Mouse (Mus musculus): Measurements from ENCODE around the gene Steap3.
"Not testable (repeated sequence)": the region's sequence is repeated elsewhere in the genome, so short reads cannot be mapped to it uniquely, and the experiment has no call there.

Gene Steap3

DNA sequence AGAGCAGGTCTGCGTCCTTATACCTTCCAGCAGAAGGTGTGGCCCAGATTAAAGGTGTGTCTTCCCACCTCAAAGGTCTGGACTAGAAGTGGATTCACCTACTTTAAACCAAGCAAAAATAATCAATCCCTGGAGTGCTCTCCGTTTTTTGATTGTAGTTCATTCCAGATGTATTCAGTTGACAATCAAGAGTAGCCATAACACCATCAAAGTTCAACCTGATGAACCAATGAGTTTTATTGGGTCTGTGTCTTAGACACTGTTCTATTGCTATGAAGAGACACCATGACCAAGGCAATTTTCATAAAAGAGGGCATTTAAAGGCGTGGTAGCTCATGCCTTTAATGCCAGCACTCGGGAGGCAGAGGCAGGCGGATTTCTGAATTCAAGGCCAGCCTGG, at the start of gene Steap3:
Gene Steap3 (minus strand): TSS at position 101 of the 400 bp plus-strand sequence.
- DNase-seq (ENCODE audit: low spot score) = no peak

DNA sequence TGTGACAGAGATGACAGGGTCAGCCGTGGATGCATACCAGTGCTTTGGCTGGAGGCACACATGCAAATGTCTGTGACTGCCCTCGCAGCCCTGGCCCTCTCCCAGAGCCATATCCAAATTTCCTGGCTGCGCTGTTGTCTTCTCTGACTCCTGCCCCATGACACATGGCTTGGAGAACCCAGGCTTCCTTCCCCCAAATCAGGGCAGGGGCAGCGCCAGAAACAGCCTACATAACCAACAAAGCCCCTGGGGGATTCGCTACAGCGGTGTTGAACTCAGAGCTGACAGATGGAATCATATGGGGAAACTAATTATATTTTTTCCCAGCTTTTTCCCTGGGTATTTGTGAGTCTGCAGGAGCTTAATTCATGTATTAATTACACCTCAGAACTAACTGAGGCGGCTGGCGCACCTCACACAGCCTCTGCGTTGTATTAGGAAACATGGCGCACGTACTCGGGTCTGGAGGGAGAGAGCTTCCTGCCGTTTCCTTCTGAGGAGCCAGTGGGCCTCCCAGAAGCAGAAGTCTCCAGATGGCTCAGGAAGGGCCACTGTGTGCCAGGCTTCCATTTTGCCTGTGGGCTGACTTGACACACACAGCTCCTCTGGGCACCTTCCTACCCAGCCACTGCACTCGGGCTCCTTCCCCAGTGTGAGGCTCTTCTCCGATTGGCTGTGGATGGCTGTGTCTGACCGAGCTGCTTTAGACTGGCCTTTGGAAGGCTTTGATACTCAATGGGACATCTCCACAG, 48.9 kb upstream of the Steap3 start:
- no peak for DNase-seq (ENCODE audit: low spot score)

DNA sequence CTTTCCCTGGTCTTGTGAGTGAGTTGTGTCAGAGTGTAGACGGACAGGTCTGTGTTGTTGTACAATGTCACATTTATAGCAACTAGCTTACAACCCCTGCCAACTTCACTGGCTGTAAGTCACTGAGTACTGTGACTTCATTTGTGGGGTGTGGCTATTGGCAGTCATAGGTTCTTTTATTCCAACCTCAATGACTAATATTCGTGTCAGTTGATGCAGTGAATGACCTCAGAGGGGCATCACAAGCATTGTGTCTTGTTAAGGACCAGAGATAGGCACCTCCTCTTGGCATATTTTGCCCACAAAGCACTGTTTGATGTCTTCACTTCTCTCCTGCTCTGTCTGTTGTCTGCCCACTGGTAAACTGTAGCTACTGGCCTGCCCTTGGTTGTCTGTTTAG, 33.3 kb upstream of the Steap3 start:
- no peak for DNase-seq (ENCODE audit: low spot score)

DNA sequence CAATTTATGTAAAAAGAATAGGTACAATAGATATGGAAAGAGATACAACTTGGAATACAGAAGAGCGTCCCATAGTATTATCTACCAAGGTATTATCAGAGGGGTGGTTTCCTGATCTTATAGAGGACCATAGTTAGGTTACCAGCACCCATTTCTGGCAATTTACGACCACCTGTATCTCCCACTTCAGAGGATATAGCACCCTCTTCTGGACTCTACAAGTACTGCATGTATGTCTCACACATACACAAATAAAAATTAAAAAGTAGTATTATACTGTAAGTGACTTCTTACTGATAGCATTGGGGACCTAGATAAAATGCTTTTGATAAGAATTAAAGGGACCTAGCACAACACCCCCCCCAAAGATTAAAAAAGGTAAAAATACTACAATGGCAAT, 24.4 kb upstream of the Steap3 start:
- DNase-seq (ENCODE audit: low spot score) = no peak

DNA sequence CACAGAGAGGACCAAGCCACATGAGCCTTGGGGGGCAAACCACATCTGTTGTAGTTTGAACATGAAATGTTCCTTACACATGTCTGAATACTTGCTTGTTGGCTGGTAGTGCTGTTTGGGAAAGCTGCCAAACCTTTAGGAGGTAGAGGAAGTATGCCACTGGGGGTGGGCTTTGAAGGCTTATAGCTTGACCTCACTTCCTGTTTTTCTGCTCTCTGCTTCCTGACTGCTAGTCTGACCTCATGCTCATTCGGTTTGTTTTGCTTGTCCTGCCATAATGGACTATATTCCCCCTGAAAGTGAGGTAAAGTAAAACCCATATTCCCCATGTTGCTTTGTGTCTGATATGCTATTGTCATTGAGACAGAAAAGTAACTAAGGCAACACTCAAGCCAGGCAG, 21.3 kb upstream of the Steap3 start:
- DNase-seq (ENCODE audit: low spot score) = no peak

DNA sequence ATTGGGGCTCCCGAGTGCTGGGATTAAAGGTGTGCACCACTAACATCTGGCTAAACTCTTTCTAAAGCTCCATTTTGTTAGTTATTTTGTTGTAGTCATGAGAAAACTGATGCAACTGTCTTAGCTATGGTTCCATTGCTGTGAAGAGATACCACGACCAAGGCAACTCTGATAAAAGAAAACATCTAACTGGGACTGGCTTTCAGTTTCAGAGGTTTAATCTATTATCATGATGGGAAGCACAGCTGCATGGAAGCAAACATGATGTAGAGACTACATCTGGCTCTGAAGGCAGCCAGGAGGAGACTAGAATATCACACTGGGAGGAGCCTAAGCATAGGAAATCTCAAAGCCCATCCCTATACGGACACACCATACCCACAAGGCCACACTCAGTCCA, 19.2 kb upstream of the Steap3 start:
- DNase-seq (ENCODE audit: low spot score) = no peak

DNA sequence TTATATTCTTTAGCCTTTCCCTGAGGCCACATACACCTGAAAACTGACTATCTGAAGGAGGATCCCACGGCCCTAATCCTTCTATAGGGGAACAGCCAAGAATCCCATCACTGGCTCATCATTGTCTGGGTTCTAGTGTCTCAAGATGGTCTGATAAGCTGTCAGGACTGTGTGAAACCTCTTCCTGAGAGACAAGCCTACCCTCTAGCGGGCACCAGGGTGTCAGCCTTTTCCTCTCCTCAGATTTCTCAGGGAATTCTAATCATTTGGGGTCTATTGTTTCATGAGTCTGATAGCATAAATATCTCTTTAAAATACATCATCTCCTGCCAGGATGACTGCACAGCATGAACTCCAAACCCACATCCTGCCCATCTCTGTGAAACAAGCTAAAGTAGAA, 17.3 kb upstream of the Steap3 start:
- no peak for DNase-seq (ENCODE audit: low spot score)

DNA sequence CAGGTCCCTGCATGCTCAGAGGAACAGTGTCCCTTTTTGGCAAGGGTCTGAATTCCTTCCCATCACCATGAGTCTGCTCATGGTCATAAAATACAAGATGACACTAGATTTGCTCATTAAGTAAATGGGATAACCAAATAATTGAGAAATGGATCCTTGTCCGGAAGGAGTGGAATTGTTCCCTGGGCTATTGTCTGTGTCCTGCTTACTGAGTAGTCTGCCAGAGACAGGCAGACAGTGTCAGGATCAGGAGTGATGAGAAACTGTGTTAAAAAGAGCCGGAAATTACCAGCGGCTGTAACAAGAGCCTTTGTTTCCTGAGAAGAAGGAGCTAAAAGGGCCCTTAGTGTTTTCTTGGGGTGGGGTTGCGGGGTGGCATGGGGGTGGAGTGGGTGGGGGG, 15.2 kb upstream of the Steap3 start:
- DNase-seq (ENCODE audit: low spot score) = no peak

DNA sequence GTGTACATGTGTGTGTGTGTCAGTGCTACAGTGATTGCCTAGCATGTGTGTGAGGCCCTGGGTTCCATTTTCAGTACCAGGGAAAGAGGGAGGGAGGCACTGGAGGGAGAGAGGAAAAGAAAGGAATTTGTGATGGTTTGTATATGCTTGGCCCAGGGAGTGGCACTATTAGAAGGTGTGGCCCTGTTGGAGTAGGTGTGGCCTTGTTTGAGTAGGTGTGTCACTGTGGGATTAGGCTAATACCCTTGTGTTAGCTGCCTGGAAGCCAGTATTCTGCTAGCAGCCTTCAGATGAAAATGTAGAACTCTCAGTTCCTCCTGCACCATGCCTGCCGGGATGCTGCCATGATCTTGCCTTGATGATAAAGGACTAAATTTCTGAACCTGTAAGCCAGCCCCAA, 3.6 kb upstream of the Steap3 start:
- not testable (repeated sequence) for DNase-seq (ENCODE audit: low spot score)

DNA sequence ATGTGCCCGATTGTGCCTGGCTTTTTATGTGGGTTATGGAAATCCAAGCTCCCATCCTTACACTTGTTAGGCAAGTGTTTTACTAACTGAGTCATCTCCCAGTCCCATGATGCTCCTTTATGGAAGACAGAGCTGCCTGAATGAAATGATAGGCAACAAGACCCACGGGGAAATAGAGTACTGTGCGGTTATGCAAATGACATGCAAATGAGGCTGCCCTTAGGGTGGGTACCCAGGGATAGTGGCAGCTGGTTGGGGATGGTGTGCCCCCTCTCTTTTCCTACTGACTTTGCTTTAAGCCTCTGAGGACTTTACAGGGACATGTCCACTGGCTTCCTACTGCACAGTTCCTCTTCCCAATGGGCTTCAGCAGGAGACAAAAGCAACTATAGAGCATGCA, 2.7 kb upstream of the Steap3 start:
- no peak for DNase-seq (ENCODE audit: low spot score)

DNA sequence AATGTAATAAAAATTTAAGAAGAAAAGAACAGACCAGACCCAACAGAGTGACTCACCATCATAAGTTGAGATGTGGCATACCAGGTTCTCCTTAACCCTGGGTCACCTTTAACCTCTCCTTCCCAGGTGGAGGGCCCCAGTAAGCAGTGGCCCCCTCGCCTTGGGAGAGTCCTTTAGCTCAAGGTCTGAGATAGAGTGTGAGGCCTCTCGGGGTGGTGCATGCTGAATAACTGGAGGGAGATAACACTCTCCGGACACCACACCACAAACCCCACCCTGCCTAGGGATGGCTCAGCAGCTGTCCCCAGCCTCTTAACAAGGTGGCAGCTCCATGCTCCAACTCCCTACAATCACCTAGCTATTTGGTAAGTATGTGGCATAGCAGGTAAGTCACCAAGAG, 1.6 kb downstream of the Steap3 start:
- DNase-seq (ENCODE audit: low spot score) = no peak

DNA sequence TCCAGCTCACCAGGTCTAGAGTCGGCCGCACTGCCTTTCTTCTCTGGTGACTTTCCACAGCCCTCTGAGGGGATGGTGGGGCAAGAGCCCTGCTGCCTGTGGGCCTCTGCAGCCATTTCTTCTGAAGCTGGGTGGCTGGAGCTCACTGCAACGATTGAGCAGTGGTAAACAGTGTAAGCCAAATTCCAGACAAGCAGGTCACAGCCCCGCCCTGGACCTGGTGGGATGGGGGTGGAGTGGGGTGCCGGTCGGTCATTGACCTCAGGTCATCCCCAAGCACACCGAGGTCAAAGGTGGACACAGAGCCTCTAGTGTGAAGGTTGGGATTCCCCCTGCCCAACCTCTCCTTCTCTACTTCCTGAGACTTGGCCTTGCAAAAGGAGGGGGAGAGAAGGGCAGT, 2.4 kb downstream of the Steap3 start:
- DNase-seq (ENCODE audit: low spot score) = no peak

DNA sequence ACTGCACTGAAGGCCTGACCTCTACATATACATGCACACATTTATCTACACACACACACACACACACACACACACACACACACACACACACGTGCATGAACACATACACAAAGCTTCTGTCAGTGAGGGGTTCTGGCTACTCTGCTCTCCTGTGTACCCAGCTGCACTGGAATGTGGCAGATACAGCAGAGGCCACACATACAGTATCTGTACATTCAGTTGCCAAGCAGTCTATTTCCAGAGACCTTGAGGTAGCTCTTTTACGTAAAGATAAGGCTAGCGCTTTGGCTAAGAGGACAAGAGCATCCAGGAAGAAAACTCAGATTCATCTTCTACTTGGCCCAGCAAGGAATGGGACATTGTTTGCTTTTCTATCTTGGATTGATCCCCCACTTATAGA, 4.9 kb downstream of the Steap3 start:
- DNase-seq (ENCODE audit: low spot score) = no peak

DNA sequence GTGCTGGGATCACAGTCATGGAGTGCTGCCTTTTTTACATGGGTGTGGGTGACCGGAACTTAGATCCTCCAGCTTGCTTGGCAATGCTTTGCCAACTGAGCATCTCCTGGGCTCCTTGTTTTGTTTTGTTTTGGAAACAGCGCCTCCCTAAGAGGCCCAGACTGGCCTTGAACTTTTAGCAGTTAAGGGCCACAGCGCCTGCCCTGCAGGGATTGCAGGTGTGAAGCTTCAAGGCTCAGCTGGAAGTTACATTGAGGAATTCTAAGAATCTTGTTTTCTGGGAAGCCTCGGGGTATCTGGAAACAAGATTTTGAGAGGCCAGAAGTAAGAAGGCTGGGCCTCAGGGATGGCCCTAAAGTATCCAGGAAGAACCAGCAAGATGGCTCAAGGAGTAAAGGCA, 6.0 kb downstream of the Steap3 start:
- no peak for DNase-seq (ENCODE audit: low spot score)

DNA sequence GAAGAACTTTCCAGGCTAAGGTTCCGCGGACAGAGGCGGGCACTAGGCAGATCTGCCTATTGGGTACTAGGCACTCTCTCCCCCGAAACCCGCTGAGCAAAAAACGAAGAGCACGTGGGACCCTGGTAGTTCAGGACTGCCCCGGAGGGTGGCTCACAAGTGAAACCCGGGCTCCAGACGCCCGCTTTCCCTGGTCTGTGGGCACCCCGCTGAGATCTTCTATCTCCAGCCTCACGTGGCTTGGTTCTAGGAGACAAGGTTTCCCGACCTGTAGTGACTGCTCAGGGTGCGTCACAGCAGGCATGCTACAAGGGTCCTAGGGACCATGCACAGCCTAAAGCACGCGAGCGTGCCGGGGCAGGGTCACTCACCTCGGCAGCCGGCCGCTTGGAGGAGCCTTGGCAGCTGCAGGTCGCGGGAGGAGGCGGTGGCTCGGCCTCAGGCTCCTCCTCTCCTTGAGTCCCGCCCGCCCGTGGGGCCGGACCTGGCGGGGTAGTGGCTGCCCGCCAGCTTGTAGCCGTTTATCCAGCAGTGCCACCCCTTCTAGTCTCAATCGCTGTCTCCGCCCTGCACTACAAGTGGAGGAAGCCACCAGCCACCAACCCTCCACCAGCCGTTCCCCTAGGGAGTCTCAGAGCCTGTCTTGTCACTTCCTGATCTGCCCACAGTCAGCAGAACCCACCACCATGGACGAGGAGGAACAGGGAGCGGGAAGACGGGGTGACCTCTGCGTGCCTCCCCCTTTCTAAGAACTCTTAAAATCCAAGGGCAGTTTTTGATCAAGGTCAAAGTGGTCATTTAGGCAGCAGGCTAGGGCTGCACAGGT, 7.4 kb downstream of the Steap3 start:
- peak; percentile 92 for DNase-seq (ENCODE audit: low spot score)

DNA sequence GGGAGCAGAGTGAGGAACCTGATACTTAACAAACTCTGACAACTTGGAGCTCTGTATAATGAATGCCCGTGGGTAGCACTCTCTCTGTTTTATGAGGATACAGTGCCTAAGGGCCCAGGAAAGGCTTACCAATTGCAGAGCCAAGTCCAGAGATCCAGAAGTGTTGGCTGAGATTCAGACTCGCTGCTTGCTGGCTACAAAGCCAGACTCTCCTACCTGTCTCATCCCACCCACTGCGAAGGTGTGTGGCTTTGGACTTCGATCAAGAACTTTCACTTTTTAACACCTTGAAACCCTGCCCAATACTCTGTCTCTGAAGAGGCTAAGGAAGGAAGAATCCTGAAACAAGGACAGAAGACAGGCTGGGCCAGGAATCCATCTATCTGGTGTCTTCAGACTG, 9.3 kb downstream of the Steap3 start:
- DNase-seq (ENCODE audit: low spot score) = no peak

DNA sequence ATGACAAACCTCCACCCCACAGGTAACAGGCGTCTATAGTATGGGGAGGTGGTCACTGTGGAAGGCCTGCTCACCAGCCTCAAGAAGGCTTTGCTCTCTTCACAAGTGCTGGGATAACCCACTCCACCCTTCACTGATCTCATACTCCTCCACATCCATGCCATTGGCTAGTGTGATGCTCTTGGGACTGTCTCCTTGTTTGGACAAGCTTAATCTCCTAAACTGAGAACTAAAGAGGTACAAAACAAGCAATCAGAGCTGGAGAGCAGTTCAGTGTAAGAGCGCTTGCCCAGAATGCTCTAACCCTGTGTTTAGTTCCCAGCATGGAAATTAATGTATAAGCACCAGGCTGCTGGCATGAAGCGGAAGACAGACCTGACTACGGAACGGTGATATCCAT, 11.3 kb downstream of the Steap3 start:
- DNase-seq (ENCODE audit: low spot score) = no peak

DNA sequence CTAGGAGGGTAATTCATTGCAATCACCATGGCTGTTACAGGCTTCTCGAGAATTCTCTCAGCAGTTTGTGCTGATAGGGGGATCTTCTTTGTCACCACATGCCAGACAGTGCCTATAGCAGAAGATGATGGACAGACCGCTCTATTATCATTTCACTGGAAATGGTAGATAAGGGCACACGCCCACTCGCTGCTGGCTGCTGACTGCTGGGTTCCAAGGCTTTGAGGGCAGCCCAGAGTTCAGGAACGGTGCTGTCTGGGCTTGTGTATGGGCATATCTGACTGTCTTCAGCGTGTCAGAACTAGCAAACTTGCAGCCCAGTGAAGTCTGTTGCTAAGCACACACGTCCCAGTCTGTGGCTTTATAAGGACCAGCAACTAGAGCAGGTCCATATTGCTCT, 13.3 kb downstream of the Steap3 start:
- no peak for DNase-seq (ENCODE audit: low spot score)

DNA sequence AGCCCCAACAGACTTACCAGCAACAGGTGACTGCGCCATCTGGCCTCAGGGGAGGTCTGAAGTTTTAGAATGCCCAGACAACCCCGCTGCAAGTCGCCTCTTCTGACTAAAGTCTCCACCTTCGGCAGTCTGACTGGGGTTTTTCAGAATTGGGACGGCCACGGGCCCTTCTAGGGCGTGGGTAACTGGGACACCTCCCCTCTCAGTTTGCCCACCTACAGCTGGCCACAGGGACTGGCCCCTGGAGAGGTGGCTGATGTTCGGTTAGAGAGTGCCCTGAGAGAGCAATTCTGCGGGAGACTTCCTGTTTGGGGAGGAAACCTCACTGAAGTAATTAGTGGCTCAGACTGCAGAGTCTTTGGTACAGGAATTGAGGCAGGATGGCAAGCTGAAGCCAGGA, 13.8 kb downstream of the Steap3 start:
- DNase-seq (ENCODE audit: low spot score) = no peak

DNA sequence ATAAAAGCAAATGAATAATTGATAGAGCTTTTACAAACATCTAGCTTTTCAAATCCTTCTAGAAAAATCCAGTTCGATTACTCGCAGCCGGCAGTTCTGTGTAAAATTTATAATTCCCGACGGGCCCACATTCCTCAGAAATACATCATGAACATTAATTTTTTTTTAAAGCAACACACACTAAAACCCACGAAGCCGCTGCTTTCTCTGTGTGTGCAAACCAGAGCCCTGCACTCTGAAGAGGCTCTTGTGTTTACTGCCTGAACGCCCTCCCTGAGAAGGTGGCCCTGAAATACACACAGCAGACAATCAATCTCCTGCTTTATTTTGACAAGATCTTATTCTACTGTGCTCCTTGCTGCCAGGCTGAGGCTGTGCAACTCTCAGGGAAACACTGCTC, 14.3 kb downstream of the Steap3 start:
- no peak for DNase-seq (ENCODE audit: low spot score)

DNA sequence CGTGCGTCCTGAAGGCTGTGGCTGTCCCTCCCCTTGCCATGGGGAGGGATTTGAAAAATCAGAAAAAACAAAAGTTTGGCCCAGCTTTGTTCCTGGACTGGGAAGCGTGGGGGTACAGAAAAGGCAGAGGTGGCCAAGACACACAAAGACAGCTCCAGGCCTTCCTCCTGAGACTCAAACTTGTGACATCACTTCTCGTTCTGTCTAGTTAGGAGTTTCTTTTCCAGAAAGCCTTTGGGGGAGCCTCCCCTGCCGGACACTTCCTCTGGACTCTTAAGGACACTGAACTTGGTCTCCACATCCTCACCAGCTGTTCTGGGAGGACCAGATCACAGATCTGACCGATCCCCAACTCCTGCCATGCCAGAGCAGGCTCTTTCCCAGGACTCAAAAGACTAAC, 18.8 kb downstream of the Steap3 start:
- DNase-seq (ENCODE audit: low spot score) = no peak

DNA sequence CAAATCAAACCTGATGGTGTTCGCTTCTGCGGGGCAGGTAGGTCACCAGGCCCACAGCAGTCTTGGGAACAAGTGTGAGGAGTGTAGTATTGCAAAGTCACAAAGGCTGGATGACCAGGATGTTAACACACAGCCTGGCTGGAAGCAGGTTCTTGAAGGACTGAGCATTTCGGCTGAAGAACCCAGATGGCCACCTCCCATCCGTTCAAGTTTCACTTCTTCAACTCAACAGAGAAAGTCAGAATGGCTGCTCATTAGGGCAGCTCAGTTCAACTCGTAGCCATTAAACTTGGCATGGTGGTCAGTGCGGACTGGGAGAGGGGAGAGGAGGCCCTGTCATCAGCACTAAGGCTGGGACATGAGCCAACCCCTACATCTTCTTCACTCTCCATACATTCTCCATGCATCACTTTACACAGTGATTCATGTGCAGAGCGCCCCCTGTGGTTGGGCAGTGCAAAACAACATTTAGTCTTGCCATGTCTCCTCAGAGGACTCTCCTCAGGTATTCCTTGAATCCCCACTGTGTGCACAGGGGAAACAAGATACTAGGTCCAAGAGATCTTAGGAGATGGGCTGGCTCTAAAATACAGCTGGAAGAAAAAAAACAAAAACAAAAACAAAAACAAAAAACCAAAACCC, 19.9 kb downstream of the Steap3 start:
- no peak for DNase-seq (ENCODE audit: low spot score)

DNA sequence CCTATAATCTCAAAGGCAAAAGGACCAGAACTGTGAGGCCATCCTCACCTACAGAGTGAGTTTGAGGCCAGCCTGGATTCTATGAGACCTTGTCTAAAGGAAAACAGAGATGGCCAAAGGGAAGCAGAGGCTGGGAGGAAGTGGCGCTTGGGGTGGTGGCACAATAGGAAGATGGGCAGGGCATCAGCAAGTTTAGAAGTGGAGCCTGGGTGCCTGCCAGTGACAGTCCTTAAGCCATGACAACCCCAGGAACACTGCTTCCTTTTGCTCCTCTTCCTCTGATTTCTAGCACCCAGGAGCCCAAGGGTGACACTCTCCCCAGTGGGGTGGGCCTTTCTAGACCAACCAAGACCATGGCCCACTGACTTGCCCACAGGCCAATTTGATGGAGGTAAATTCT, 21.3 kb downstream of the Steap3 start:
- no peak for DNase-seq (ENCODE audit: low spot score)
